Mouse (Mus musculus) G1E-ER4 (cell line): ENCODE results near the gene Rad51b. TPM values are rescaled to one million over a fixed set of nuclear protein-coding genes. Genes with fewer than 3 reads are reported as not detected.
A peak's percentile ranks its signal among the peaks of the same experiment; 100 is the strongest.

Source experiments
- GATA1 ChIP-seq: IDR thresholded peaks from one replicate; pipeline ENCODE4 v1.8.0; 2012; ENCODE audit warnings: low read length, inconsistent platforms
- polyA plus RNA-seq: library from polyadenylated mRNA; stranded (reverse); fragments of >175 nt; gene quantifications from 2 replicates; pipeline ENCODE4 v1.2.3, GENCODE M21; 2012

Gene Rad51b
- polyA plus RNA-seq, 1 experiment, result 0.42 TPM

GRCm38 (mm10) chr12:79485501-79485900 lies 188.4 kb downstream of the Rad51b start:
- no peak for TF ChIP-seq GATA1

- no peak for TF ChIP-seq GATA1
Measured at GRCm38 (mm10) chr12:79488590-79489242, 191.6 kb downstream of the Rad51b start.

- no peak for TF ChIP-seq GATA1
Measured at GRCm38 (mm10) chr12:79490626-79491025, 193.5 kb downstream of the Rad51b start.

- TF ChIP-seq GATA1, result no peak
Measured at GRCm38 (mm10) chr12:79492175-79492574, 195.1 kb downstream of the Rad51b start.

GRCm38 (mm10) chr12:79492613-79493012 lies 195.5 kb downstream of the Rad51b start:
- no peak for TF ChIP-seq GATA1

- TF ChIP-seq GATA1, result no peak
Measured at GRCm38 (mm10) chr12:79493481-79493880, 196.4 kb downstream of the Rad51b start.

GRCm38 (mm10) chr12:79498326-79498725 lies 201.2 kb downstream of the Rad51b start:
- TF ChIP-seq GATA1, result no peak

GRCm38 (mm10) chr12:79499809-79500208 lies 202.7 kb downstream of the Rad51b start:
- TF ChIP-seq GATA1, result no peak

GRCm38 (mm10) chr12:79501877-79502276 lies 204.8 kb downstream of the Rad51b start:
- TF ChIP-seq GATA1, result peak; percentile 76

- TF ChIP-seq GATA1, result no peak
Measured at GRCm38 (mm10) chr12:79502862-79503581, 205.9 kb downstream of the Rad51b start.

GRCm38 (mm10) chr12:79503582-79504515 lies 206.8 kb downstream of the Rad51b start:
- TF ChIP-seq GATA1, result no peak

- no peak for TF ChIP-seq GATA1
Measured at GRCm38 (mm10) chr12:79504641-79505040, 207.6 kb downstream of the Rad51b start.

- TF ChIP-seq GATA1, result no peak
Measured at GRCm38 (mm10) chr12:79506421-79506820, 209.3 kb downstream of the Rad51b start.

GRCm38 (mm10) chr12:79507141-79507681 lies 210.1 kb downstream of the Rad51b start:
- TF ChIP-seq GATA1, result no peak

- TF ChIP-seq GATA1, result no peak
Measured at GRCm38 (mm10) chr12:79511454-79512204, 214.5 kb downstream of the Rad51b start.
